Mouse (Mus musculus) kidney, adult 11 months (tissue): ENCODE data around the gene Hint2.

Experiments used
- DNase-seq: peaks from one replicate; pipeline ENCODE4 v3.0.0; 2022

Gene Hint2

DNA sequence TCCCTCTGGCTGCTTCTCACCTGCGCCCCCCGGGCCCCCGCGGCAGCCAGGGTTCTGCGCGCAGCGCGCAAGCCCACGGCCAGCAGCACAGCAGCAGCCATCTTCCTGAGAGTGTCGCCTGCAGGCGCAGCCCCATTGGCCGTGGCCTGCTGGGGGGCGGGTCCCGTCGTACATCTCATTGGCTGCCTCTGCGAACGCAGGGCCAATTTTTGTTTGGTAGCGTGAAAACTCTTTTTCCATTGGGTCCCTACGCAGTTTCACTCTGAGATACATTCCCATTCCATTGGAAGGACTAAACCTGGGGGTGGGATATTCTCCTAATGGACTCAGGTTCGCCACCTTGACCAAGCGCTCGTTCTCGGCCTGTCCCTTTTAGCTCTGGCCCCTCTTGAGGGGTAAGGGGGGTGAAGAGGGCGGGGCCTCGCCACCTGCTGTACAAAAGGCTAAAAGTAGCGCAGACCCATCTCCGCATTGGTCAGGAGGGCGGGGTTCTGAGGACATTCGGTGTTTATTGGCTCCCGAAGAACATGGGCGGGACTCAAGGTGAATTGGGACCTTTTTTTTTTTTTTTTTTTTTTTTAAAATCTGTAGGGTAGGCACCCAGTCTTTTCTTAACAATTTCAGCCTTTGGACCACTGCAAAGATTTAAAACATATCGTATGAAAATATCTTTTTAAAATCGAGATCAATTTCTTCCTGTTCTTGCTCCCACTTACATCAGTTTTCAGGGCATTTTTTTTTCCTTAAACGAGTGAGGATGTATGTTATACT is at the start of gene Hint2:
Gene Hint2 (minus strand): TSS at position 128 of the 771 bp plus-strand sequence.
- peak; percentile 99 for DNase-seq

DNA sequence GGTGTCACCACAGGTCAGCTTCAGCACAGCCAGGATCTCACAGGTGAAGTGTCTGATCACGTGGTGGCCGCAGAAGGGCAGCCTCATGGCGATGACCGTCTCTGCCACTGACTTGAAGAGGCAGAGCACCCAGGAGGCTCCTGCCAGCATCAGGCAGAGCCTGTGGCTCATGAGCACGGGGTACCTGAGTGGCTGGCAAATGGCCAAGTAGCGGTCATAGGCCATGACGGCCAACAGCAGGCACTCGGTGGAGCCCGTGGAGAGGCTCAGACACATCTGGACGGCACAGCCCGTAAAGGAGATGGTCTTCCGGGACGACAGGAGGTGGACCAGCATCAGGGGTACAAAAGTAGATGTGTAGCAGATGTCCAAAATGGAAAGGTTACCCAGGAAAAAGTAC is 49.7 kb upstream of the Hint2 start:
- DNase-seq = no peak

DNA sequence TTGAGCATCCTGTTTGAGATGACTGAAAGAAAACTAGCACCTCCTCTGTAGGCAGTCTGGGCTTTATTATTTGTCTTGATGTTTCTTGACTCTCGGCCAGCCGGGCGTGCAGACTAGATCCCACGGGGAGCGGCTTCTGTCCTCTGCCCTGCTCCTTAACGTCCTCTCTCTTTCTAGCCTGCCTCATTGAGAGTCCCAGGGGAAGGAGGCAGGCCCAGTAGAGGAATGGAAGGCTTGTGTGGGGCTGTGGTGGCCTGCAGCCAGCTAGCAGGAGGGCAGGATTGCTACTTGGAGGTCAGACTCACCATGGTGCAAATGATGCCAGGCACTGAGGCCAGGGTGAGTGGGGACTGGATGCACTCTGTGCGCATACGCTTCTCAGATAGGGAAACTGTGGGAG is 47.6 kb upstream of the Hint2 start:
- peak; percentile 31 for DNase-seq

DNA sequence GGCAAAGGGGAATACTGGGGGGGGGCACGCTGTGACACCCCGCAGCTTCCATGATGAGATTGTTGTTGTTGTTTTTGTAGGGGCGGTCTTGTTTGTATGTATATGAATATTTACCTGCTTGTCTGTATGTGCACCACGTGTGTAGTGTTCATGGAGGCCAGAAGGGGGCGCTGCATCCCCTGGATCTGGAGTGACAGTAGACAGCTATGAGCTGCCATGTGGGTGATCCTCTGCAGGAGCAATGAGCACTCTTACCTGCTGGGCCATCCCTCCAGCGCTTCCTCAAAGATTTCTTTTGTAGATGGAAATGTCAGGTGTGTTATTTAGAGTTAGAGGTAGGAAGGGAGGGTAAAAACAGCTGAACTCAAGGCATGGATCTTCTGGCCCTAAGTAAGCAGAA is 47.2 kb upstream of the Hint2 start:
- DNase-seq = no peak

GRCm38 (mm10) chr4:43700707-43701106 is 44.4 kb upstream of the Hint2 start, which contains the start of gene Olfr70:
Gene Olfr70, minus strand, starts transcription at chr4:43700807.
- DNase-seq = no peak

GRCm38 (mm10) chr4:43696561-43696960 is 40.3 kb upstream of the Hint2 start:
- no peak for DNase-seq

- DNase-seq = peak; percentile 61
Measured at GRCm38 (mm10) chr4:43695249-43695671, 39.0 kb upstream of the Hint2 start.

DNA sequence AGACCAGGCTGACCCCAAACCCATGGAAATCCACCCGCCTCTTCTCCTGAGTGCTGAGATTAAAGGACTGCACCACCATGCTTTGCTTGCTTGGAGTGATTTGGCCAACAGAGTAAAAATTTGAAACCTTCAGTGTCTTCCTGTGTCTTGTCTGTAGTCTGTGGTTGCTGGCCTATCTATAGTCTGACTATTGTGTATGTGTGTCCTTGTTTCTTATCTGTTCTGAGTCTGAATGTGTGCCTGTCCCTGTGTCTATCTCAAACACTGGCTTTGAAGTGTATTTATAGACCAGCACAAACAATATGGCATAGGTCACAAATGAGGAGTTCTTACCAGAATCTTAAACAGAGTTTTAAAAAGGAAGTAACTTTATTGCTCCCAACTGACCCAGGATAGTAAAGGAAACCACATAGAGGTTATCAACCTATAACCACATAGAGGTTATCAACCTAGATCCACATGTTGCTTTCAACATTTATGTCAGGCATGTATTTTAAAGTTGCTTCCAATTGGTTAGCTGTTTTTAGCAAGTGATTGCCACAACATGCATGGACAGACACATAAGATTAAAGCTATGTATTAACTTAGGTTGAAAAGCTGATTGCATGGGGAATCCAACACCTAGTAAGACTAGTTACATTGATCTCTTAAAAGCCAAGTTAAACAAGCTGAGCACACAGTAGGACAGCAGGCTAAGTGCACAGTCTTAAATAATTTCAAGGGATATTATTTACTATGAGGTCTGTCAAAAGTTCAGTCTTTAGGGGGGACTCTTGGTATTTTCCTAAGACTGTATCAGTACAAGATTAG is 38.4 kb upstream of the Hint2 start:
- no peak for DNase-seq

- no peak for DNase-seq
Measured at GRCm38 (mm10) chr4:43693806-43694241, 37.6 kb upstream of the Hint2 start.

DNA sequence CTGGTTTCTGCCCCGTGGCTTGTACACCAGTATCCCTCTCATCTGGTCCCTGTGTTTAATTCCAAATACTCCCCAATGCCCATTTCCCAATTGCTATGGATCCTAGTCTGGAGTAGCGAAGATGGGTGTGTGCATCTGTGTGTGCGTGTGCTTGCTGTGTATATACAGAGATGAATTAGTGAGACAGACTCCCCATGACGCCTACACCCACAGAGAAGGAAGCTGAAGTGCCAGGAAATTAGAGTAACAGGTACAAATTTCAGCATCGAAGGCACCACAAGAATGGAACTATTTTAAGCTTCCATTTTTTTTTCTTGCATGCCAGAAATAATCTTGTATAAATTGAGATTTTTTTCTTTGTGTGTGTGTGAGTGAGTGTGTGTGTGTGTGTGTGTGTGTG is 34.8 kb upstream of the Hint2 start:
- no peak for DNase-seq

DNA sequence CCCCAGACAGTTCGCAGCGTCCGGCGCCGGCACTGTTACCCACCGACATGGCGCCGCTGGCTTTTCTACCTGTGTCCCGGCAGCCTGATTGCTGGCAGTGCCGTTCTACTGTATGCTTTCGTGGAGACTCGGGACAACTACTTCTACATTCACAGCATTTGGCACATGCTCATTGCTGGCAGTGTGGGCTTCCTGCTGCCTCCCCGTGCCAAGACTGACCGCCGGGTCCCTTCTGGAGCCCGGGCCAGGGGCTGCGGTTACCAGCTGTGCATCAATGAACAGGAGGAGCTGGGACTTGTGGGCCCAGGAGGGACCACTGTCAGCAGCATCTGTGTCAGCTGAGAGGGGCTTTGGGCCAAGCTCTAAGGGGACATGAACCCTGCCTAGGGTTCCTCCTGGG is 33.8 kb upstream of the Hint2 start:
- no peak for DNase-seq

- DNase-seq = peak; percentile 47
Measured at GRCm38 (mm10) chr4:43679416-43680043, 23.3 kb upstream of the Hint2 start.

GRCm38 (mm10) chr4:43678541-43678940 is 22.3 kb upstream of the Hint2 start:
- no peak for DNase-seq

- no peak for DNase-seq
Measured at GRCm38 (mm10) chr4:43675608-43676007, 19.3 kb upstream of the Hint2 start.

DNA sequence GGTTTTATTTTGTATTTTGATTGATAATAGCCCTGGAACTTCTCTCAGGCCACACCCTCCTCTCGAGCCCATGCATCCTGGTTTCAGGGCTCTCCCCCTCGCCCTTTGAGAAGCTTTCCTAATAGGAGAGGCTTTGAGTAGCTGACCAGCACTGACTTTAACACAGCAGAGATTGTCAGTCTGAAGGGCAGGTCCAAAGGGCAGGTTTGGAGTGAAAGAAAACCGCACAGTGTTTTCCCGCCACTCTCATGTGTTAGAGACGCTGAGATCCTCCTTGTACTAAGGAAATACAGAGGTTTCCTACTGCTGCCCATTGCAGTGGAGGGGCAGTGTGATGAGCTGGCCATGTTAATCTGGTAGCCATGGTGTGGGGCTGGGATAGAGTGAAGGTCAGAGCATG is 18.7 kb upstream of the Hint2 start:
- DNase-seq = no peak

GRCm38 (mm10) chr4:43673703-43674102 is 17.4 kb upstream of the Hint2 start:
- DNase-seq = no peak

DNA sequence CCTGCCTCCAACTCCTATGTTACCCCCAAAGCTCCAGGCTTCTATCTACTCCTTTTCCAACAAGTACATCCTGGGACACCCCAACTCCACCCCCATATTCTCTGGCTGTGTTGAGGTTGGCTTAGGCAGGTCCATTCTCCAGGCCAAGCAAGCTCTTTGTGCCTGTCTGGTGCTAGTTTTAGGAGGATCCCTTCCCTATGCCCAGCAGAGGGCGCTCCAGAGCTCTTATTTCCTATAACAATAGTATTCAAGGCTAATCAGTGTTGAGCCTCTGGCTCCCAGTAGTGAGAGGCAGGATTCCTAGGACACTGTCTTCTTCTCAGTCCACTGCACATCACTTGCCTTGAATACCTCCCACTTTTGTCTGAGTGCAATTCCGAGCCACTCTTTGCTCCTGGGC is 15.8 kb upstream of the Hint2 start:
- DNase-seq = peak; percentile 82

GRCm38 (mm10) chr4:43669428-43669794 is 13.1 kb upstream of the Hint2 start:
- DNase-seq = no peak

- peak; percentile 90 for DNase-seq
Measured at GRCm38 (mm10) chr4:43668782-43669427, 12.6 kb upstream of the Hint2 start, which contains the start of the genes Tmem8b and Fam221b. Gene Tmem8b, plus strand, starts transcription at chr4:43668971. Gene Fam221b, minus strand, starts transcription at chr4:43669145.

GRCm38 (mm10) chr4:43666412-43666811 is 10.1 kb upstream of the Hint2 start:
- DNase-seq = no peak

GRCm38 (mm10) chr4:43657146-43657545 is 880 bp upstream of the Hint2 start:
- DNase-seq = no peak

- peak; percentile 73 for DNase-seq
Measured at GRCm38 (mm10) chr4:43655656-43656338, 469 bp downstream of the Hint2 start.
